In the genomic region with DNA sequence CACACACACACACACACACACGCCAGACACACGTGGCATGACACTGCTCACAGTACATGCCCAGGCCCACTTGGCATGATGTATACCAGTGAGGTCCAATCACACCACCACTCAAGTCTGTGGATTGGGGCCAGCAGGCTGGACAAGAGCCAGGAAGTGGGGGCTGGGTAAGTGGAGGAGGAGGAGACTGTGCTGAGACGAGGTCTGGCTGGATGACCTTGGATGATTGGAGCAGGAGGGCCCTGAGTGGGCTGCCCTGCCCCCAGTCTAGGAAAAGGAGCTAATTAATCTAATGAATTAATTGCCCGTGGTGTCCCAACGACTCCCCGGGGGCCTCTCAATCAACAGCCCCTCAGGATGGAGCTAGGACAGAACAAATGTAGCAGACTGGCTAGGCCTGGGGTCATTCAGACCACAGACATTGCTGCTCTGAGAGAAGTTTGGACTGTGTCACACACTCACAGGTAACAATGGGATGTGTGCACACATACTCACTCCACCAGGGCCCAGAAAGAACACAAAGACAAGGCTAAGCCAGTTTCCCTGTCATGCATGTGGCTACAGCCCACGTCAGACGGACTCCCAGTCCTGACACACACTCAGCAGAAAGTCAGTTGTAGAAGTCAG, we compare ENCODE assay signal across 11 mouse cellular contexts. TPM values are rescaled to one million over a fixed set of nuclear protein-coding genes. Genes with fewer than 3 reads are reported as not detected.
DNase-seq lines count a peak whose midpoint lies in the region; ATAC-seq lines count a peak whose summit lies in the region.
"Had no signal": no experiment of that assay in that cellular context is flagged by ENCODE, and none has a peak within 500 bp of the region (broad histone marks: within the 10 kb centered on the region; RNA-seq: fewer than 3 reads in every experiment).

No protein-coding gene starts in this region.

- intact Hi-C loops in left cerebral cortex, postnatal 4 days (cut with DNase I) = no loop called here

- no peak overlapping the region for H3K4me3 ChIP-seq in intestine, embryonic 15.5 days (replicated peaks)
- H3K4me3 ChIP-seq: erythroblast, embryonic 14.5 days had no signal

- H3K36me3 ChIP-seq in intestine, embryonic 15.5 days = no peaks in the 10 kb centered on the region

- H3K4me2 ChIP-seq in intestine, embryonic 15.5 days (replicated peaks) = no peak overlapping the region

- H3K9me3 ChIP-seq in intestine, embryonic 15.5 days = no peaks in the 10 kb centered on the region

- 54% methylated on average over 8 of the region's 8 CpGs for WGBS in intestine, embryonic 15.5 days

- peak; percentile 57 for DNase-seq in adrenal gland, postnatal 14 days
- DNase-seq in adrenal gland, adult 2 months = no peak
- DNase-seq in left cerebral cortex, postnatal 4 days = peak; percentile 86
- DNase-seq in left cerebral cortex, adult 9 months (ENCODE audit: low spot score in 2 of 2) = no peak
- DNase-seq in neural tube, embryonic 10.5 days (ENCODE audit: extremely low spot score, low spot score) = peak; percentile 21
- no peak for DNase-seq in ovary, adult 18-20 months (ENCODE audit: low spot score)
- no peak for DNase-seq in frontal cortex, adult 2 months (ENCODE audit: extremely low spot score in 1 of 2, low spot score in 1 of 2)

- H3K27ac ChIP-seq in intestine, embryonic 15.5 days = no peak overlapping the region

- no peak overlapping the region for H3K9ac ChIP-seq in intestine, embryonic 15.5 days

- H3K4me1 ChIP-seq in intestine, embryonic 15.5 days (replicated peaks) = peaks cover 3% of the 10 kb centered on the region; the same call in 1 of the 2 replicates

- H3K27me3 ChIP-seq in intestine, embryonic 15.5 days (replicated peaks) = peaks cover 11% of the 10 kb centered on the region

- 0 out of 2 replicates have a peak, but pooled peaks have one; percentile 23 for ATAC-seq in intestine, embryonic 15.5 days

RNA-seq across cellular contexts. Expression of gene Iglon5, which starts 7.7 kb away (rescaled TPM):
- total RNA-seq in adrenal gland, postnatal 14 days (2021) = 1.9 and 2.1 TPM in 2 replicates
- total RNA-seq in adrenal gland, adult 2 months (2021) = 1 to 10 TPM; 2.2 to 3.3 TPM
- 3.3 and 4.4 TPM in 2 replicates for polyA plus RNA-seq in adrenal gland, adult 2 months (2012; rRNA removed)
- total RNA-seq in left cerebral cortex, postnatal 4 days (2021) = 10 to 100 TPM; 57.1 to 59.1 TPM
- polyA plus RNA-seq in intestine, embryonic 15.5 days (2015; fragmentation: Nextera tagmentation; extraction: Ambion mirVana) = 0.38 and 0.56 TPM in 2 replicates
- polyA plus RNA-seq in frontal cortex, adult 2 months (2012; rRNA removed) = 60.7 and 69.6 TPM in 2 replicates
- polyA plus RNA-seq: erythroblast, embryonic 14.5 days had no signal

RNA-seq across cellular contexts. Expression of gene Vsig10l, which starts 19.3 kb away (rescaled TPM):
- total RNA-seq in adrenal gland, postnatal 14 days (2021) = 2.3 and 3.2 TPM in 2 replicates
- total RNA-seq in adrenal gland, adult 2 months (2021) = 1 to 10 TPM; 2.2 to 2.8 TPM
- 7.9 and 10.9 TPM in 2 replicates for polyA plus RNA-seq in adrenal gland, adult 2 months (2012; rRNA removed)
- total RNA-seq in left cerebral cortex, postnatal 4 days (2021) = 1 to 10 TPM; 5.4 to 7.5 TPM
- polyA plus RNA-seq in intestine, embryonic 15.5 days (2015; fragmentation: Nextera tagmentation; extraction: Ambion mirVana) = 2.4 and 4.1 TPM in 2 replicates
- polyA plus RNA-seq in frontal cortex, adult 2 months (2012; rRNA removed) = 5.2 TPM in 2 replicates

RNA-seq across cellular contexts. Expression of gene 4931406B18Rik, which starts 23.5 kb away (rescaled TPM):
- total RNA-seq in adrenal gland, postnatal 14 days (2021) = not detected in 2 replicates
- total RNA-seq in adrenal gland, adult 2 months (2021) = not detected
- polyA plus RNA-seq in adrenal gland, adult 2 months (2012; rRNA removed) = not detected in 2 replicates
- total RNA-seq in left cerebral cortex, postnatal 4 days (2021) = not detected
- not detected in 2 replicates for polyA plus RNA-seq in intestine, embryonic 15.5 days (2015; fragmentation: Nextera tagmentation; extraction: Ambion mirVana)
- polyA plus RNA-seq in frontal cortex, adult 2 months (2012; rRNA removed) = 0.04 TPM in 1 of 2 replicates, not detected in the other
- total RNA-seq: left cerebral cortex, postnatal 10 days had no signal
- polyA plus RNA-seq: erythroblast, embryonic 14.5 days; small intestine, adult 2 months had no signal

RNA-seq across cellular contexts. Expression of gene Gm45233, which starts 38.3 kb away (rescaled TPM):
- 0.82 TPM in 1 of 2 replicates, not detected in the other for total RNA-seq in adrenal gland, postnatal 14 days (2021)
- 1 to 10 TPM in 1 of 2 experiments, under 1 TPM in 1; 0.58 to 1.5 TPM for total RNA-seq in adrenal gland, adult 2 months (2021)
- 1.7 and 4.6 TPM in 2 replicates for polyA plus RNA-seq in adrenal gland, adult 2 months (2012; rRNA removed)
- total RNA-seq in left cerebral cortex, postnatal 4 days (2021) = 1 to 10 TPM in 1 of 2 experiments, not detected in 1; 2.1 TPM
- 0.40 and 0.52 TPM in 2 replicates for polyA plus RNA-seq in intestine, embryonic 15.5 days (2015; fragmentation: Nextera tagmentation; extraction: Ambion mirVana)
- polyA plus RNA-seq in frontal cortex, adult 2 months (2012; rRNA removed) = 2.5 and 2.6 TPM in 2 replicates
- polyA plus RNA-seq: erythroblast, embryonic 14.5 days had no signal

RNA-seq across cellular contexts. Expression of gene Etfb, which starts 38.3 kb away (rescaled TPM):
- 1,201 and 1,373 TPM in 2 replicates for total RNA-seq in adrenal gland, postnatal 14 days (2021)
- total RNA-seq in adrenal gland, adult 2 months (2021) = 100 to 1,000 TPM; 367 to 728 TPM
- 33.7 and 44.2 TPM in 2 replicates for polyA plus RNA-seq in adrenal gland, adult 2 months (2012; rRNA removed)
- 10 to 100 TPM; 44.7 to 47.5 TPM for total RNA-seq in left cerebral cortex, postnatal 4 days (2021)
- 429 and 478 TPM in 2 replicates for polyA plus RNA-seq in intestine, embryonic 15.5 days (2015; fragmentation: Nextera tagmentation; extraction: Ambion mirVana)
- 80.7 and 97.8 TPM in 2 replicates for polyA plus RNA-seq in frontal cortex, adult 2 months (2012; rRNA removed)

Comparison
In these comparisons a context has a peak if more than half of its experiments do, and no peak if none do; other contexts are left out.
1. DNase-seq: peak in adrenal gland, postnatal 14 days (single experiment), left cerebral cortex, postnatal 4 days (single experiment) and neural tube, embryonic 10.5 days (single experiment); none in adrenal gland, adult 2 months (single experiment), left cerebral cortex, adult 9 months (0 of 2), ovary, adult 18-20 months (single experiment) and frontal cortex, adult 2 months (0 of 2).
2. RNA of gene Iglon5, which starts 7.7 kb away (total RNA-seq): 57.1 to 59.1 TPM in left cerebral cortex, postnatal 4 days; 2.2 to 3.3 TPM in adrenal gland, adult 2 months and 1.9 to 2.1 TPM in adrenal gland, postnatal 14 days; every median in the first group is over 10 times any median in the second.